Mouse (Mus musculus) cortical plate, adult 2 months (tissue): ENCODE measurements around the gene Ddx24. TPM values are rescaled to one million over a fixed set of nuclear protein-coding genes. Genes with fewer than 3 reads are reported as not detected.

Experiments used
- H3K27ac ChIP-seq: fragments of 200-500 bp; 2 replicates; pipeline ENCODE4 v1.5.1; 2012; ENCODE audit warnings: low read length, control low read depth, inconsistent platforms; ENCODE audit not compliant: insufficient read depth
- H3K4me1 ChIP-seq: fragments of 200-500 bp; 2 replicates; pipeline ENCODE4 v1.6.1; 2011; ENCODE audit warnings: low read length; ENCODE audit not compliant: control insufficient read depth, insufficient read depth
- H3K4me3 ChIP-seq: fragments of 200-500 bp; 2 replicates; pipeline ENCODE4 v1.5.1; 2011; ENCODE audit warnings: mild to moderate bottlenecking, low read length, control low read depth; ENCODE audit not compliant: insufficient read depth
- CTCF ChIP-seq: fragments of 200-500 bp; IDR thresholded peaks from 2 replicates; pipeline ENCODE4 v1.5.1; 2011; ENCODE audit warnings: mild to moderate bottlenecking, control low read depth, low read length; ENCODE audit not compliant: insufficient read depth; ENCODE audit errors: extremely low read depth
- POLR2A ChIP-seq: fragments of 200-500 bp; IDR thresholded peaks from 2 replicates; pipeline ENCODE4 v1.6.1; 2011; ENCODE audit warnings: mild to moderate bottlenecking, low read length, control low read depth; ENCODE audit not compliant: insufficient read depth; ENCODE audit errors: extremely low read depth
- polyA plus RNA-seq: library from polyadenylated mRNA; depleted of rRNA; stranded (reverse); fragments of >200 nt; gene quantifications from 2 replicates; pipeline ENCODE4 v1.2.3, GENCODE M21; 2012

The Ddx24 gene
- polyA plus RNA-seq, 1 experiment: 160 TPM

GRCm38 (mm10) chr12:103391098-103391497 lies 34.5 kb downstream of the Ddx24 start:
- H3K27ac ChIP-seq: 0 out of 2 replicates have a peak overlapping the region, but pooled peaks have one; percentile 0
- no peak for TF ChIP-seq CTCF
- TF ChIP-seq POLR2A: no peak; the same call in 1 of the 2 replicates
- H3K4me3 ChIP-seq: no peak overlapping the region
- peaks cover 5% of the 10 kb centered on the region for H3K4me1 ChIP-seq

- H3K4me1 ChIP-seq: peaks cover 3% of the 10 kb centered on the region; the same call in 1 of the 2 replicates
- TF ChIP-seq POLR2A: no peak
- TF ChIP-seq CTCF: no peak
- no peak overlapping the region for H3K27ac ChIP-seq
- peak overlapping the region; percentile 3; the same call in 1 of the 2 replicates for H3K4me3 ChIP-seq
Observed at GRCm38 (mm10) chr12:103389982-103390381, 35.6 kb downstream of the Ddx24 start.

DNA sequence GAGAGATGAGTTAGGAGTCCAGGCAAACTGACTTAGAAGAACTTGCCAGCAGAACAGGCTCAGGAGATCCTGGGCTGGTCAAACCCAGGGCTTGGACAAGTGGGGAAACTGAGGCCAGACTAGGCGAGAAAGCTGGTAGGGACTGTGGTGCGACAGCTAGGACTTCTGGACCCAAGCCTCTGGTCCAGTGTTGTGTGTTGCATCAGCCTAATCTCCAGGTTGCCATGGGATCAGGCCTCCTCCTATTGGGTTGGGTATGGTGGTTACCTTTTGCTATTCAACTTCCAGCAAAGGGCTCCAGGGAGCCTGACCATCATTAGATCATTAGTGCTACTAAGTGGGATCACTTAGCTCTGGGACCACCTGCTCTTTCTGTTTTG lies 36.3 kb downstream of the Ddx24 start:
- peaks cover 3% of the 10 kb centered on the region; the same call in 1 of the 2 replicates for H3K4me1 ChIP-seq
- peak overlapping the region; percentile 79 for H3K4me3 ChIP-seq
- no peak overlapping the region for H3K27ac ChIP-seq
- no peak for TF ChIP-seq CTCF
- TF ChIP-seq POLR2A: no peak

DNA sequence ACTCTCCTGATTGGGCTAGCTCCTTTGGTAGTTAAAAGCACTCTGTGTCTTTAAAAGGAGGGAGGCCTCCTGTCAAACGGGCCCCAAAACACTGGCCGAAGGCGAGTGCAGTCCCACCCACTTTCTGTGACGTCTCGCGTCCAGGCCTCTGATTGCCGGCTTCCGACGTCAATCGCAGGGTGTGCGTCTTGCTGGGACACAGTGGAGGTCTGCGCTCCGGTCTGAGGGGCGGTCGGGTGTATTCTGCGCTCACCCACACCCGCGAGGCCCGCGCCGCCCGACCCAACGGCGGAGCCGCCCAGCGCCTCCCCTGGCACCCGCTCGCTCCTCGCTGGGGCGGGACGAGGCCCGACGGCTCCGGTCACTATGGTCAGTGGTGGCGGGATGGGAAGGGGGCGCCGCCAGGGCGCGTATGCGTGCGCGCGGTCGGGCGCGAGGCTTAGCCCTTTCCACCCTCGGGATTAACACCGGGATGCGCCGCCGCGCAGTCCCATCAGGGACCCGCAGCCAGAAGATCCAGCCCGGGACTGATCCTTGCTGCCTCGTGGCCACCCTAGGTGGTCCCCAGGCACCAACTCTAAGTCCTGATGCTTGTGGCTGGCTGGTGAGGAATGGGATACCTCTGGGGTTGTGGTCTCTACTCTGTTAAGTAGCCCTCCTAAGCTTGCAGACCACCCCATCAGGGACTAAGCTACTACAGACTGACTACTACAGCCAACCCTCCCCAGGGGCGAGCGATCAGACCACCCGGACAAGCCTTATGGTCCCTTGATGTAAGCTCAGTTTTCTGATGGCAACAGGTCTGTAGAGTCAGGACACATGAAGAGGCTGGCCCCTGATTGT lies 36.9 kb downstream of the Ddx24 start, which contains the start of gene Otub2:
Otub2 (plus strand) TSS at position 178 of the 843 bp plus-strand sequence.
- TF ChIP-seq POLR2A (peak; percentile 63; the same call in 1 of the 2 replicates), CTCF (no peak)
- H3K4me1 ChIP-seq: peaks cover 3% of the 10 kb centered on the region; the same call in 1 of the 2 replicates
- H3K4me3 ChIP-seq: peak within 1 kb of the TSS; percentile 79
- peak within 1 kb of the TSS; percentile 69; the same call in 1 of the 2 replicates for H3K27ac ChIP-seq

DNA sequence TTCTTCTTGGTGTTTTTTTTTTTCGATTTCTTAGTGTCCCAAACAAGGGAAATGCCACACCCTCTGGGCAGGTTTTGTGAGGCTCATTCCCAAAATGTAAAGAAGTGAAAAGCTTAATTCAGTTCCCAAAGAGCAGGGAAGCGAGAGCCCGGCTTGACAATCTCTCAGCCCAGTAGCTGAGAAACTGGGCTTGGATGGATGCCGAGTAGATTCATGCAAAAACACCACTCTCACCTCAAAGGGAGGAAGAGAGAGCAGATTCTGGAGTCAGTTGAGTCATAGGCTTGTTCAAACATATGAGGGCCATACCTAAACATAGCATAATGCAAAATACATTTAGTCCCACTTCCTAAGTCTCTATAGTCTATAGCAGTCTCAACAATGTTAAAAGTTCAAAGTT lies 45.4 kb downstream of the Ddx24 start:
- no peak for TF ChIP-seq CTCF
- no peak for TF ChIP-seq POLR2A
- H3K4me1 ChIP-seq: peaks cover 3% of the 10 kb centered on the region
- no peak overlapping the region for H3K27ac ChIP-seq
- no peak overlapping the region for H3K4me3 ChIP-seq

DNA sequence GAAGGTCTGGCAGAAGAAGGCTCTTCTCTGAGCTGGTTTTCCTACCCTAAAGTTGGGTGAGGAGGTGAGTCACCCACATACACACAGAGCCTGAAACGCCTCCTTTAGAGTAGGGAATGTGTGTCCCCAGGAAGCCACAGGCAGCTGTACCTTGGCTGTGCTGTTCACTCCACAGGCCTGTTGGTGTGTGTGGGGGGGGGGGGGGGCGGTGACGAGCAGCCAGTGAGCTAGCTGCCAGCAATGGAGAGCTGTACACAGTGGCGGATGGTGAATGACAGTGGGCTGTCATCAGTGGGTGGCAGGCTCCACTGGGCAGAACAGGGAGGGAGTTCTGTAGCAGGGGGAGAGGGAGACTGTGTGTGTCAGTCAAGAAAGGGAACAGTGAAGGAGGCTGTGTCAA lies 48.9 kb downstream of the Ddx24 start:
- Histone ChIP-seq H3K4me1 (peaks cover 3% of the 10 kb centered on the region), H3K27ac (peak overlapping the region; percentile 27; the same call in 1 of the 2 replicates), H3K4me3 (no peak overlapping the region)
- TF ChIP-seq CTCF: no peak
- 0 out of 2 replicates have a peak, but pooled peaks have one; percentile 12 for TF ChIP-seq POLR2A

DNA sequence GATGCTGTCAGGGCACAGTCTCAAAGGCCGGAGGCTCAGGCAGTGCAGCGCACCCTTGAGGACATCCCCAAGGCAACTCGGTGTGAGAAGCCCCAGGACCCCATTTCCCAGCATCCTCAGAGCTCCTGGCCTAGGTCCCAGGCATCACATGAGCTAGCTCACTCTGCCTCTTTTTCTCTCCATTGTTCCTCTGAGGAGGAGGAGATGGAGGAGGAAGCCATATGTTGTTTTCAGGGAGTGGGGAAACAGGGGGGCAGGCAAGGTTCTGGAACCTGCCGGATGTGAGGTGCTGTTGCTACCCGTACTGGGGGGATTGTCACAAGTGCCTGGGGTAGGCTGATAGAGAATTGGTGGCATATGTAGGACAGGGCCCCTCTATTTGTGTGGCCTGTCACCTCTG lies 49.5 kb downstream of the Ddx24 start:
- H3K4me3 ChIP-seq: no peak overlapping the region
- peak overlapping the region; percentile 17; the same call in 1 of the 2 replicates for H3K27ac ChIP-seq
- TF ChIP-seq CTCF (no peak), POLR2A (no peak)
- H3K4me1 ChIP-seq: peaks cover 3% of the 10 kb centered on the region

DNA sequence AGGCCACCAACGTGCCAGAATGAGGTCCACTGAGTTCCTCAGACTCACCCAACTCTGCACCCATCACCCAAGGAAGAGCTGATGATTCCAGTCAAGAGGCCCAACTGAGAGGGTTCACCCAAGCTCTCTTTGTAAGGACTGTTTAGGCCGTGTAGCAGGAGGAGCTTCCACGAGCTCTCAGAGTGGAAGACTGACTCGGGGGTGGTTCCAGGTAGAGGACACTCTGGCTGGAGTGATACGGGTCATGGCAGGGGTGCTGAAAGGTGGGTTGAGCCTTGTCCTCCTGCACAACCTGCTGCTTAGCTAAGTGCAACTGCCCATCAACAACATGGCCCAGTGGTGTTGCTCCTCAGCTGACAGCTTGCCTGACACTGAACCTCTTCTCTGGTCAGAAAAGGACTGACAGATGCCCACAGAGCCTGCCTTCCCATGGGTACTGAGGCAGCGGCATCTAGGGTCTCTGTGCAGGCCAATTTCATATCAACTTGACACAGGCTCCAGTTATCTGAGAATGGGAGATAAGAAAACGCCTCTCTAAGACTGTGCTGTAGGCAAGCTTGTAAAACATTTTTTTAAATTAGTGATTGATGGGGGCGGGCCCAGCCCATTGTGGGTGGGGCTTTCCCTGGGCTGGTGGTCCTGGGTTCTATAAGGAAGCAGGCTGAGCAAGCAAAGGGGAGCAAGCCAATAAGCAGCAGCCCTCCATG lies 51.9 kb downstream of the Ddx24 start:
- Histone ChIP-seq H3K27ac (no peak overlapping the region), H3K4me1 (peaks cover 3% of the 10 kb centered on the region), H3K4me3 (no peak overlapping the region)
- TF ChIP-seq POLR2A: no peak
- no peak for TF ChIP-seq CTCF

- no peaks in the 10 kb centered on the region for H3K4me1 ChIP-seq
- H3K4me3 ChIP-seq: no peak overlapping the region
- TF ChIP-seq CTCF (peak; percentile 77), POLR2A (no peak)
- H3K27ac ChIP-seq: no peak overlapping the region
Observed at GRCm38 (mm10) chr12:103371711-103372110, 53.9 kb downstream of the Ddx24 start.
